Mouse (Mus musculus) midbrain, postnatal 0 days (tissue): ENCODE measurements around the gene Stk10. TPM values are rescaled to one million over a fixed set of nuclear protein-coding genes. Genes with fewer than 3 reads are reported as not detected.

ENCODE experiments used
- ATAC-seq: fragments of 200-750 bp; cut with Nextera tagmentation; 2 replicates; pipeline ENCODE4 v1.8.0; 2017; ENCODE audit warnings: moderate number of reproducible peaks, mild to moderate bottlenecking, moderate TSS enrichment, moderate library complexity; ENCODE audit not compliant: low FRiP score
- DNase-seq: peaks from one replicate; pipeline ENCODE4 v3.0.0-alpha.2; 2015; ENCODE audit warnings: low spot score
- H3K27ac ChIP-seq: fragments of 300-500 bp; sonication (generic); 2 replicates; pipeline ENCODE4 v1.5.1; 2014; ENCODE audit warnings: low read depth, mild to moderate bottlenecking, low read length, mixed read lengths
- H3K27me3 ChIP-seq: fragments of 300-500 bp; sonication (generic); 2 replicates; pipeline ENCODE4 v1.6.1; 2014; ENCODE audit warnings: low read length, control low read depth, mixed read lengths; ENCODE audit not compliant: insufficient read depth
- H3K36me3 ChIP-seq: fragments of 300-500 bp; sonication (generic); 2 replicates; pipeline ENCODE4 v1.6.1; 2014; ENCODE audit warnings: low read length, control low read depth, mixed read lengths; ENCODE audit not compliant: insufficient read depth
- H3K4me1 ChIP-seq: fragments of 300-500 bp; sonication (generic); 2 replicates; pipeline ENCODE4 v1.6.1; 2014; ENCODE audit warnings: mild to moderate bottlenecking, control low read depth, antibody characterized with exemption, low read length, mixed read lengths; ENCODE audit not compliant: insufficient read depth
- H3K4me2 ChIP-seq: fragments of 300-500 bp; sonication (generic); 2 replicates; pipeline ENCODE4 v1.6.1; 2014; ENCODE audit warnings: low read depth, mild to moderate bottlenecking, low read length, mixed read lengths; ENCODE audit not compliant: poor library complexity, severe bottlenecking
- H3K4me3 ChIP-seq: fragments of 300-500 bp; sonication (generic); 2 replicates; pipeline ENCODE4 v1.5.1; 2014; ENCODE audit warnings: low read depth, mild to moderate bottlenecking, low read length, moderate library complexity
- H3K9ac ChIP-seq: fragments of 300-500 bp; sonication (generic); replicated peaks from 2 replicates; pipeline ENCODE4 v1.6.1; 2014; ENCODE audit warnings: mild to moderate bottlenecking, low read length, moderate library complexity, mixed read lengths; ENCODE audit not compliant: poor library complexity, severe bottlenecking
- H3K9me3 ChIP-seq: fragments of 300-500 bp; sonication (generic); 2 replicates; pipeline ENCODE4 v1.6.1; 2016; ENCODE audit warnings: low read length, control low read depth
- CTCF ChIP-seq: IDR thresholded peaks from 2 replicates; pipeline ENCODE4 v1.5.1; 2016; ENCODE audit warnings: antibody characterized with exemption, mild to moderate bottlenecking
- WGBS: fragments of 180-500 bp; shearing (Covaris S2); extraction: QIAGEN DNeasy Blood & Tissue Kit; methylation state at CpG from one replicate; pipeline ENCODE4 v1.1.7; 2014; 5-methylcytosine and 5-hydroxymethylcytosine counted together
- polyA plus RNA-seq: library from polyadenylated mRNA; unstranded; fragments of >200 nt; fragmentation: Nextera tagmentation; extraction: Ambion mirVana; gene quantifications from 2 replicates; pipeline ENCODE4 v1.2.1, GENCODE M21; 2015
- total RNA-seq: library from RNA; depleted of rRNA; stranded (reverse); fragments of >200 nt; gene quantifications from 2 replicates; pipeline ENCODE4 v1.2.3, GENCODE M21; 2014

Stk10 gene
- total and polyA plus RNA-seq, 2 experiments from 2014 or later: 0.99 to 9.4 TPM

GRCm38 (mm10) chr11:32634143-32634542 lies 101.0 kb downstream of the Stk10 start:
- H3K4me2 ChIP-seq: no peak overlapping the region
- H3K27me3 ChIP-seq: no peaks in the 10 kb centered on the region
- no peak overlapping the region for H3K4me3 ChIP-seq
- no peak for ATAC-seq
- DNase-seq: no peak
- H3K4me1 ChIP-seq: no peaks in the 10 kb centered on the region
- H3K36me3 ChIP-seq: no peaks in the 10 kb centered on the region
- 92% methylated on average over 2 of the region's 2 CpGs for WGBS
- H3K9ac ChIP-seq: no peak overlapping the region
- H3K9me3 ChIP-seq: no peaks in the 10 kb centered on the region
- no peak overlapping the region for H3K27ac ChIP-seq
- TF ChIP-seq CTCF: no peak

GRCm38 (mm10) chr11:32634842-32635241 lies 101.7 kb downstream of the Stk10 start:
- H3K4me1 ChIP-seq: no peaks in the 10 kb centered on the region
- ATAC-seq: no peak
- no peak overlapping the region for H3K9ac ChIP-seq
- H3K4me3 ChIP-seq: no peak overlapping the region
- H3K9me3 ChIP-seq: no peaks in the 10 kb centered on the region
- no peak for TF ChIP-seq CTCF
- 61% methylated on average over 2 of the region's 2 CpGs for WGBS
- H3K27me3 ChIP-seq: no peaks in the 10 kb centered on the region
- no peak for DNase-seq
- H3K36me3 ChIP-seq: no peaks in the 10 kb centered on the region
- no peak overlapping the region for H3K4me2 ChIP-seq
- no peak overlapping the region for H3K27ac ChIP-seq

GRCm38 (mm10) chr11:32636275-32636674 lies 103.2 kb downstream of the Stk10 start:
- Histone ChIP-seq H3K27ac (no peak overlapping the region), H3K4me1 (peaks cover 4% of the 10 kb centered on the region; the same call in 1 of the 2 replicates), H3K4me2 (no peak overlapping the region), H3K36me3 (no peaks in the 10 kb centered on the region), H3K27me3 (no peaks in the 10 kb centered on the region), H3K9ac (no peak overlapping the region), H3K9me3 (no peaks in the 10 kb centered on the region), H3K4me3 (no peak overlapping the region)
- WGBS: 75% methylated on average over 4 of the region's 4 CpGs
- no peak for TF ChIP-seq CTCF
- ATAC-seq: no peak
- no peak for DNase-seq

- no peaks in the 10 kb centered on the region for H3K36me3 ChIP-seq
- H3K9ac ChIP-seq: no peak overlapping the region
- H3K4me3 ChIP-seq: no peak overlapping the region
- DNase-seq: no peak
- no peak for TF ChIP-seq CTCF
- no peaks in the 10 kb centered on the region for H3K27me3 ChIP-seq
- H3K4me1 ChIP-seq: peaks cover 4% of the 10 kb centered on the region; the same call in 1 of the 2 replicates
- WGBS: 90% methylated on average over 8 of the region's 8 CpGs
- H3K9me3 ChIP-seq: no peaks in the 10 kb centered on the region
- H3K4me2 ChIP-seq: no peak overlapping the region
- no peak for ATAC-seq
- H3K27ac ChIP-seq: no peak overlapping the region
These were observed 105.6 kb downstream of the Stk10 start for GRCm38 (mm10) chr11:32638521-32639255.

GRCm38 (mm10) chr11:32640617-32641016 lies 107.5 kb downstream of the Stk10 start:
- WGBS: 97% methylated on average over 4 of the region's 4 CpGs
- ATAC-seq: no peak
- H3K4me2 ChIP-seq: no peak overlapping the region

GRCm38 (mm10) chr11:32642249-32642876 lies 109.3 kb downstream of the Stk10 start, which contains the start of gene Fbxw11:
Gene Fbxw11, plus strand, starts transcription at chr11:32642724.
- ATAC-seq: peak; percentile 93
- Histone ChIP-seq H3K27me3 (no peaks in the 10 kb centered on the region), H3K4me2 (peak within 1 kb of the TSS; percentile 83), H3K36me3 (no peaks in the 10 kb centered on the region), H3K27ac (peak within 1 kb of the TSS; percentile 93), H3K9ac (peak within 1 kb of the TSS; percentile 96), H3K4me1 (peaks cover 7% of the 10 kb centered on the region; the same call in 1 of the 2 replicates), H3K4me3 (peak within 1 kb of the TSS; percentile 99), H3K9me3 (no peaks in the 10 kb centered on the region)
- WGBS: under 1% methylated on average over 47 of the region's 64 CpGs
- DNase-seq: peak; percentile 99
- no peak; the same call in 1 of the 2 replicates for TF ChIP-seq CTCF

More at GRCm38 (mm10) chr11:32640617-32641016, 107.5 kb downstream of the Stk10 start:
- TF ChIP-seq CTCF: no peak
- H3K27me3 ChIP-seq: no peaks in the 10 kb centered on the region
- no peak overlapping the region for H3K4me3 ChIP-seq
- H3K4me1 ChIP-seq: peaks cover 7% of the 10 kb centered on the region; the same call in 1 of the 2 replicates
- no peaks in the 10 kb centered on the region for H3K36me3 ChIP-seq
- H3K9ac ChIP-seq: no peak overlapping the region
- no peaks in the 10 kb centered on the region for H3K9me3 ChIP-seq
- DNase-seq: no peak
- no peak overlapping the region for H3K27ac ChIP-seq
